Mouse (Mus musculus) limb, embryonic 12.5 days (tissue): ENCODE results near the gene Cit. TPM values are rescaled to one million over a fixed set of nuclear protein-coding genes. Genes with fewer than 3 reads are reported as not detected.

ENCODE experiments used
- ATAC-seq: fragments of 200-750 bp; cut with Nextera tagmentation; 2 replicates; pipeline ENCODE4 v1.8.0; 2017; ENCODE audit warnings: low read depth, moderate TSS enrichment; ENCODE audit not compliant: insufficient number of reproducible peaks, insufficient read depth, low FRiP score, low TSS enrichment
- H3K27ac ChIP-seq: fragments of 300-500 bp; sonication (generic); 2 replicates; pipeline ENCODE4 v1.5.1; 2016; ENCODE audit warnings: mild to moderate bottlenecking, moderate library complexity
- H3K27me3 ChIP-seq: fragments of 300-500 bp; sonication (generic); 2 replicates; pipeline ENCODE4 v1.6.1; 2016; ENCODE audit warnings: mild to moderate bottlenecking, moderate library complexity
- H3K36me3 ChIP-seq: fragments of 300-500 bp; sonication (generic); 2 replicates; pipeline ENCODE4 v1.6.1; 2016; ENCODE audit warnings: mild to moderate bottlenecking, moderate library complexity
- H3K4me1 ChIP-seq: fragments of 300-500 bp; sonication (generic); replicated peaks from 2 replicates; pipeline ENCODE4 v1.6.1; 2016
- H3K4me2 ChIP-seq: fragments of 300-500 bp; sonication (generic); 2 replicates; pipeline ENCODE4 v1.6.1; 2016; ENCODE audit warnings: mild to moderate bottlenecking, moderate library complexity
- H3K4me3 ChIP-seq: fragments of 300-500 bp; sonication (generic); replicated peaks from 2 replicates; pipeline ENCODE4 v1.5.1; 2016; ENCODE audit warnings: mild to moderate bottlenecking
- H3K9ac ChIP-seq: fragments of 300-500 bp; sonication (generic); replicated peaks from 2 replicates; pipeline ENCODE4 v1.6.1; 2016; ENCODE audit warnings: mild to moderate bottlenecking, moderate library complexity
- H3K9me3 ChIP-seq: fragments of 300-500 bp; sonication (generic); 2 replicates; pipeline ENCODE4 v1.6.1; 2016; ENCODE audit warnings: mild to moderate bottlenecking, moderate library complexity
- WGBS: fragments of 180-500 bp; shearing (Covaris S2); methylation state at CpG from one replicate; pipeline ENCODE4 v1.1.7; 2016; 5-methylcytosine and 5-hydroxymethylcytosine counted together
- polyA plus RNA-seq: library from polyadenylated mRNA; unstranded; fragments of >200 nt; fragmentation: Nextera tagmentation; extraction: Ambion mirVana; gene quantifications from 2 replicates; pipeline ENCODE4 v1.2.1, GENCODE M21; 2016

Gene Cit
- polyA plus RNA-seq, 1 experiment from 2014 or later = 41.5 TPM

GRCm38 (mm10) chr5:116039706-116040105 lies 194.6 kb downstream of the Cit start:
- Histone ChIP-seq H3K27ac (no peak overlapping the region), H3K9me3 (no peaks in the 10 kb centered on the region), H3K4me3 (no peak overlapping the region), H3K9ac (no peak overlapping the region), H3K27me3 (peaks cover 4% of the 10 kb centered on the region; the same call in 1 of the 2 replicates), H3K4me1 (no peaks in the 10 kb centered on the region; the same call in 1 of the 2 replicates), H3K4me2 (peak overlapping the region; percentile 32), H3K36me3 (no peaks in the 10 kb centered on the region)
- no peak for ATAC-seq
- WGBS = 23% methylated on average over 11 of the region's 11 CpGs

- 76% methylated on average over 7 of the region's 7 CpGs for WGBS
Measured at GRCm38 (mm10) chr5:116042241-116042640, 197.2 kb downstream of the Cit start.

GRCm38 (mm10) chr5:116045581-116045980 lies 200.5 kb downstream of the Cit start:
- Histone ChIP-seq H3K27me3 (no peaks in the 10 kb centered on the region; the same call in 1 of the 2 replicates), H3K27ac (no peak overlapping the region), H3K4me2 (no peak overlapping the region), H3K4me1 (no peaks in the 10 kb centered on the region), H3K9ac (no peak overlapping the region), H3K36me3 (no peaks in the 10 kb centered on the region), H3K9me3 (no peaks in the 10 kb centered on the region), H3K4me3 (no peak overlapping the region)
- no peak for ATAC-seq
- WGBS = 85% methylated on average over 8 of the region's 8 CpGs

More at GRCm38 (mm10) chr5:116042241-116042640, 197.2 kb downstream of the Cit start:
- ATAC-seq = no peak
- H3K27ac ChIP-seq = no peak overlapping the region
- H3K36me3 ChIP-seq = no peaks in the 10 kb centered on the region
- H3K4me2 ChIP-seq = no peak overlapping the region
- no peak overlapping the region for H3K4me3 ChIP-seq
- no peaks in the 10 kb centered on the region; the same call in 1 of the 2 replicates for H3K4me1 ChIP-seq
- no peak overlapping the region for H3K9ac ChIP-seq
- H3K9me3 ChIP-seq = no peaks in the 10 kb centered on the region
- H3K27me3 ChIP-seq = no peaks in the 10 kb centered on the region; the same call in 1 of the 2 replicates

- no peaks in the 10 kb centered on the region for H3K4me1 ChIP-seq
- no peak overlapping the region for H3K4me3 ChIP-seq
- 77% methylated on average over 4 of the region's 4 CpGs for WGBS
- ATAC-seq = no peak
- no peaks in the 10 kb centered on the region for H3K9me3 ChIP-seq
- H3K9ac ChIP-seq = no peak overlapping the region
- H3K36me3 ChIP-seq = no peaks in the 10 kb centered on the region
- H3K27me3 ChIP-seq = no peaks in the 10 kb centered on the region; the same call in 1 of the 2 replicates
- no peak overlapping the region for H3K4me2 ChIP-seq
- H3K27ac ChIP-seq = no peak overlapping the region
Measured at GRCm38 (mm10) chr5:116046246-116046645, 201.2 kb downstream of the Cit start.

- WGBS = 91% methylated on average over 3 of the region's 3 CpGs
- Histone ChIP-seq H3K9me3 (no peaks in the 10 kb centered on the region), H3K27ac (no peak overlapping the region), H3K36me3 (no peaks in the 10 kb centered on the region), H3K9ac (no peak overlapping the region), H3K27me3 (no peaks in the 10 kb centered on the region), H3K4me3 (no peak overlapping the region), H3K4me1 (no peaks in the 10 kb centered on the region), H3K4me2 (no peak overlapping the region)
- ATAC-seq = no peak
Measured at GRCm38 (mm10) chr5:116048321-116048720, 203.2 kb downstream of the Cit start.

- H3K4me2 ChIP-seq = no peak overlapping the region
- H3K27ac ChIP-seq = no peak overlapping the region
- no peaks in the 10 kb centered on the region for H3K27me3 ChIP-seq
- no peak for ATAC-seq
- no peaks in the 10 kb centered on the region for H3K9me3 ChIP-seq
- no peak overlapping the region for H3K9ac ChIP-seq
- no peak overlapping the region for H3K4me3 ChIP-seq
- 79% methylated on average over 4 of the region's 4 CpGs for WGBS
- no peaks in the 10 kb centered on the region for H3K4me1 ChIP-seq
- no peaks in the 10 kb centered on the region for H3K36me3 ChIP-seq
Measured at GRCm38 (mm10) chr5:116049821-116050220, 204.7 kb downstream of the Cit start.

- no peak overlapping the region for H3K4me2 ChIP-seq
- H3K9me3 ChIP-seq = no peaks in the 10 kb centered on the region
- H3K27me3 ChIP-seq = no peaks in the 10 kb centered on the region
- ATAC-seq = no peak
- 86% methylated on average over 5 of the region's 5 CpGs for WGBS
- no peaks in the 10 kb centered on the region for H3K36me3 ChIP-seq
- H3K4me3 ChIP-seq = no peak overlapping the region
- no peak overlapping the region for H3K27ac ChIP-seq
- no peaks in the 10 kb centered on the region for H3K4me1 ChIP-seq
- no peak overlapping the region for H3K9ac ChIP-seq
Measured at GRCm38 (mm10) chr5:116052171-116052570, 207.1 kb downstream of the Cit start.

- WGBS = 57% methylated on average over 6 of the region's 6 CpGs
- Histone ChIP-seq H3K36me3 (no peaks in the 10 kb centered on the region), H3K9me3 (no peaks in the 10 kb centered on the region), H3K4me3 (no peak overlapping the region), H3K27ac (no peak overlapping the region), H3K9ac (no peak overlapping the region), H3K27me3 (no peaks in the 10 kb centered on the region), H3K4me2 (no peak overlapping the region), H3K4me1 (no peaks in the 10 kb centered on the region)
- ATAC-seq = no peak
Measured at GRCm38 (mm10) chr5:116052826-116053225, 207.7 kb downstream of the Cit start.

Other genes with a start within 250 kb of the Cit start
- gene Rab35, start 213.4 kb upstream of the Cit start, polyA plus RNA-seq = 14.5 and 17.7 TPM in 2 replicates
- 10.1 and 10.8 TPM in 2 replicates for gene Bicdl1, start 113.7 kb upstream of the Cit start, polyA plus RNA-seq
- gene Prkab1, start 179.2 kb downstream of the Cit start, polyA plus RNA-seq = 72.4 and 77.0 TPM in 2 replicates
- gene Tmem233, start 238.0 kb downstream of the Cit start, polyA plus RNA-seq = not detected in 2 replicates